ENCODE assay signal across 17 mouse cellular contexts in the genomic region with DNA sequence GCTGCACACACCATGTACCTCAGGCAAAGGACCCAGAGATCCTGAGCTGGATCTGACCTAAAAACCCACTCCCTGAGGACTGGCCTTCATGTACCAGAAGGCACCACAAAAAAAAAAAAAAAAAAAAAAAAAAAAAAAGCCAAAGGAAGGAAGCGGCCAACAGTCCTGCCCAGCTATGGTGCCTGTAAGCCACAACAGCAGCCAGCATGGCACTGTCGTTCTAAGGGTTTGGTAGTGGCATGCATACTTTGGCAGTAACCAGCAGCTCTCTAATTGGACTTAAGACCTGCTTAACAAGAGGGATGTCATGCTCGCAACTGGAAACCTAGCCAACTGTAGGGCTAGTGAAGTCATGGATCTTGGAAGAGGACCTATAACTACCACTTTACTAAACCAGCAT.
"Had no signal": no experiment of that assay in that cellular context is flagged by ENCODE, and none has a peak within 500 bp of the region (broad histone marks: within the 10 kb centered on the region; RNA-seq: fewer than 3 reads in every experiment).

No protein-coding gene starts in this region.

- ATAC-seq: liver, embryonic 12.5 days; liver, postnatal 0 days; lung, postnatal 0 days; midbrain, embryonic 13.5 days; midbrain, embryonic 15.5 days; midbrain, embryonic 16.5 days had no signal

- DNase-seq: left cerebral cortex, postnatal 4 days; liver; liver, embryonic 13.5 days; liver, postnatal 0 days; lung, adult 18-20 months; lung, adult 2 months; lung, embryonic 14.5 days; lung, postnatal 10 days; lung, postnatal 14 days; lung, postnatal 36 days; lung, postnatal 4 days; midbrain, embryonic 14.5 days had no signal
